Mouse (Mus musculus) lung, postnatal 0 days (tissue): ENCODE data around the gene Tap2.

Experiments
- CTCF ChIP-seq: IDR thresholded peaks from 2 replicates; pipeline ENCODE4 v1.5.1; 2016; ENCODE audit warnings: antibody characterized with exemption, mild to moderate bottlenecking
- EP300 ChIP-seq: IDR thresholded peaks from 2 replicates; pipeline ENCODE4 v1.6.1; 2016; ENCODE audit warnings: antibody characterized with exemption, mild to moderate bottlenecking, control low read depth

DNA sequence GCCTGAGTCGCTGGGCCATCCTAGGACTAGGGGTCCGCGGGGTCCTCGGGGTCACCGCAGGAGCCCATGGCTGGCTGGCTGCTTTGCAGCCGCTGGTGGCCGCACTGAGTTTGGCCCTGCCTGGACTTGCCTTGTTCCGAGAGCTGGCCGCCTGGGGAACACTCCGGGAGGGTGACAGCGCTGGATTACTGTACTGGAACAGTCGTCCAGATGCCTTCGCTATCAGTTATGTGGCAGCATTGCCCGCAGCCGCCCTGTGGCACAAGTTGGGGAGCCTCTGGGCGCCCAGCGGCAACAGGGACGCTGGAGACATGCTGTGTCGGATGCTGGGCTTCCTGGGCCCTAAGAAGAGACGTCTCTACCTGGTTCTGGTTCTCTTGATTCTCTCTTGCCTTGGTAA, 15.3 kb upstream of the Tap2 start:
- TF ChIP-seq CTCF (no peak), EP300 (no peak)
